Mouse (Mus musculus): Measurements from ENCODE around the gene Adh5.

Adh5 gene

DNA sequence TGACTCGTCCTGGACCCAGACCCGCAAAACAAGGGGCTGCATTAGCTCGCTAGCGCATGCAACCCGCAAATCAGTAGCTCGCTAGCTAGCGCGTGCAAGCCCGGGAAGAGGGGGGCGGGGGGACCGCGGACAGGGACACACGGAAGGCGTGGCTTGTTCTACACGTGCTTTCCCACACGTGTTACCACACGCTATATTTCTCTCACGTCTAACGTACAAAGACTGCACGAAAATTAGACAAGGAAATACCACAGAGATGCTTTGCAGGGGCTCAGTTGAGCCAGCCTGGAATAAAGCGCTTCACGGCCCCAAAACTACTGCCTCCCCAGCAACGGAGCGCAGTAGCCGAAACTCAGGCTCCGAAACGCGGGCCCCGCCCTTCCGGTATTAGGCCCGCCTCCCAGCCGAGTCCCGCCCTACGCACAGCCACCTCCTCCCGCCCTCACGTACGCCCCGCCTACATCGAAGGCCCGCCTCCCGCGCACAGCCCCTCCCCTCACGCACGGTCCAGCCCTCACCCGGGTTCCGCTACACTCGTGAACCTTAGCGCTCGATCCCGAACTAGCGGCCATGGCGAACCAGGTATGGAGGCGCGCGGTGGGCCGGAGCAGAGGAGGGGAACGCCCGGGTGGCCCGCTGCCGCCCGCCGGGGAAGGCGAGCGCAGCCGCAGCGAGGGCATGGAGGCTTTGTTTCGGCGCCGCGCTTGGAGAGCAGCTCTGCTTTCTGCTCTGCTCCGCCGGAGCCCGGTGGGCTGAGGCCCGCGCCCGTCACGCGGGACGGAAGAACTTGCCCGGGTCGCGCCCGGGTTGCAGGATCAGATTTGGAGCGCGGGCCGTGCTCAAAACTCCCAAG, at the start of gene Adh5:
Adh5 (plus strand) TSS at position 482 of the 853 bp plus-strand sequence.
- peak; percentile 93 for DNase-seq

DNA sequence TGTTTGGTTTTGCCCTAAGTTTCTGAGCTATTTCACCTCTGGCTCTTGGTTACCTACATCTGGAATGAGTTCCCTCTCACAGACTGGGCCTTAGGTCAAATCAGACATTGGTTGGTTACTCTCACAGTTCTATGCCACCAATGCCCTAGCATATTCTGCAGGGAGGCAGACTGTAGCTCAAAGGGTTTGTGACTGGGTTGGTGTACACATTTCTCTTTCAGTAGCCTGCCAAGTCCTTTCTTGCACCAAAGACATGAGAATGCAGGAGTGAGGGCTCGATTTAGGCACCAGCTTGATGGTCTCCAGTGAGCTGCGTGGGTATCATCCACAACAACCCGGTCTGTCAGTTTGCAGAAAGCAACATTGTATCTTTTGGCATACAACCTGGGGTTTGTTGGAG, 38.0 kb upstream of the Adh5 start:
- no peak for DNase-seq

DNA sequence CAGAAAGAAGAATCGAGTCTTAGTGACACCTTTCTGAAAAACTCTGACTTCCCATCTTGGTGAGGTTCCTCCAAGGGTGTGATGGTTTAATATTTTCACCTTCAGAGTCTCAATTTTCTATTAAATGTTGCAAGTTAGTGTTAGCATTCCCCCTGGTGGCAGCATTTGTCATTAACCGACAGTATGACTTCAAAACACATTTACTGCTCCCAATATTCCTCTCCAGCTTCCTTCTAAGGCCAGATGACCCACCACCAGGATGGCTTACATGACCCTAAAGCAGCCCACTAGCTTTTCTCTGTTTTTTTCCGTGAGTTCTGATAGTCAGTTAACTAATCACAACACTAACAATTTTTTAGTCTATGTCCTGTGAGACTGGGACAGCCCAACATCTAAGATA, 37.6 kb upstream of the Adh5 start:
- peak; percentile 28 for DNase-seq

GRCm38 (mm10) chr3:138405840-138406239, 37.1 kb upstream of the Adh5 start:
- DNase-seq = no peak

DNA sequence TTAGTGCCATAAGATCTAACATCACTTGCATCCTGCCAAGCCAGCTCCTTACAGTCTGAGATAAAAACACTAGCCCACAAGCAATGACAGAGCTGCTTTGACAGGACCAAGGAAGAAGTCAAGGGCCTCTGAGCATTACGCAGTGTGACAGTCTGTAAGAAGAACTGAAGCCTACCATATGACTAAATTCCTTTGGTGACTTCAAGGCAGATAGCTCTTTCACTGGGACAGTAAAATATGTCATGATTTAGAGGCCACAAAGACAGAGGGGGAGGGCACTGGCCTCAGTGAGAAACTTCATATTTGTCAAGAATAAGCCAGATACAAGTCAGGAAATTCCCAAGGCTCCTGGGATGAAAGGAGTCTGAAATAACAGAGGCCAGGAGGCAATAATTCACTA, 35.0 kb upstream of the Adh5 start:
- no peak for DNase-seq

DNA sequence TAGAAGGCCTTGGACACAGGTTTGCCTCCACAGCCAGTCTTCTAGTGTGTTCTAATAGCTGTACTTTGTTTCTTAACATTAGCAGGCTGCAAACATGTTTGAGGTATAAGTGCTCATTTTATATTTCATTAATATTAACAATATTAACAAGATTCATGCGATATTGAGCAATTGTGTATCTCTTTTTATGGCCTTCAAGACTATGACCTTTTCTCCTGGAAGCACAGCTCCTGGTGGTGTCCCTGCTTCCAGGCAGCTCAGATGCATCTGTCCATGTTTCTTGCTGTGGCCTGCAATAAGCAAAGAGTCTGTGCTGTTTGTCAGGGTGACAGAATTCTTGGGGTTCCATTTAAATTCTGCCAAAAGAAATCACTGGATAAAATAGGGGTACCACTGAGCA, 33.3 kb upstream of the Adh5 start:
- DNase-seq = no peak

DNA sequence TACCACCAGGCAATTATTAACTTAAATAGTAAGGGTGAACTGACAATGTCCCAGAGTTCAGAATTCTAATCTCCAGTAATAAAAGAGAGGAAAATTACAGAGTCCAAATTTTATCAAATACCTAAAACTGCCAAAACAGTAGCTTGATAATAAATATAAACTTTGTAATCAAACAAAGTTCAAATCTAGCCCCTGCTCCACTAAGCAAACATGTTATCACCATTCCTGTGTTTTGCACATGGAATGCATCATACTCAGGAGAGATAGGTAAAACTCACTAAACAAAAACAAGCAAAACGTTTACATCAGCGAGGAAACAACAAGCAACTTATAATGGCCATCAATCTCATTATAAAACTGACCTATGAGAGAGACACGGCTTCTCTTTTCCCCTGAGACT, 32.7 kb upstream of the Adh5 start:
- no peak for DNase-seq

DNA sequence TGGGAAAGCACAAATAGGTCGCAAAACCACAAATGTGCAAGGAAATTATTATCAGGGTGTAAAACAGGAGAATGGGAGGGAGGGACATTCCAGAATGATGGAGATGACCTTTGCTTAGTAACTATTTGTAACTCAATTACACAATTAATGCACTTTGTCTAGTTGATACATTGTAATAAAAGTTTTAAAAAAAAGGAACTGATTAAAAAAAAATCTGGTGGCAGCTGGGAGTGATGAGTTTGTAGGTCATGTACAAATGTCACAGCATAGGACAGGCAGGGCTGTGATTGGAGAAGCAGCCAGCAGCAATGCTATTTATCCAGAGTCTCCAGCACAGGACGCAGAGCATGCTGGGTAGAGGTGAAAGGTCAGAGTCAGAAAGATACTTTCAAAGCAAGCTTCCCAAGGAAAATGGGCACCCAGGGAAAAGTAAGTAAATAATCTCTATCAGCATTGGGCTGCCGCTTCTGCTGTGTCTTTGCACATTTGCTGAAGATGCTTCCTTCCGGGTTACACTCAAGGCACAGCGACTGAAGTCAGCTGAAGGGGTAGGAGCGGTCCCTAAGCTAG, 27.7 kb upstream of the Adh5 start, which contains the start of gene Adh4:
Adh4 (plus strand) TSS at position 346 of the 570 bp plus-strand sequence.
- DNase-seq = no peak

GRCm38 (mm10) chr3:138419369-138419768, 23.5 kb upstream of the Adh5 start:
- no peak for DNase-seq

DNA sequence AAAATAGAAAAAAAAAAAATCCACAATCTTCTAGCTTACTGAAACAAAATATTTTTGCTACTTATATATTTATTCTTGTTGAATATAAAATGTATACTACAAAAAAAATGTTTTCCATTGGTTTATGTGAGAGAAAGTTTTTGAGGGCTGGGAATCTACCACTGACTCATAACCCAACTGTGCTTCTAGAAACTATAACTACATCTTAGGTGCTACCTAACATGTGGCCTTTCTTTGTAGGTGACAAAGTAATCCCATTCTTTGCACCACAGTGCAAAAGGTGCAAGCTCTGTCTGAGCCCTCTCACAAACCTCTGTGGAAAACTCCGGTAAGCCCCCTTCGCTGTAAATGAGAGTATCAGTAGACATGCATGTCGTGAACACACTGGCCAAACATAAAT, 22.5 kb upstream of the Adh5 start:
- DNase-seq = no peak

- DNase-seq = no peak
These were observed 19.2 kb upstream of the Adh5 start for GRCm38 (mm10) chr3:138423664-138424063.

DNA sequence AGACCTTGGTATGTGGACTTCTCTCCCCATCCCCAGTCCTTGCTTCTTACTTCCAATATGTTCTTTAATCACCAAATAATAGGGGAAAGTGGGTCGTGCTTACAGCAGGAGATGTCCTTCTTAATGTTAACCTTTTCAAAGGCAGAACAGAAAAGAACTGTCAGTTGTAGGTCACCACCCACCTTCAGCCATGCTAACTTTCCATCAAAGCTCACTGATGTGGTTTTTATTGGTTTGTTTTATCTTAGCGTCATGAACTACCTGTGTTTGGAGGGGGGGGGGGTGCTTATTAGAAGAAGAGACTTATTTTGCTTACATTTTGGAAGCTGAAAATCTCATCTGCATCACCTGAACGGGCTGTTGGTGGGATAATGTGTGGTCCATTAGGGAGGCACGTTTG, 18.6 kb upstream of the Adh5 start:
- DNase-seq = no peak

DNA sequence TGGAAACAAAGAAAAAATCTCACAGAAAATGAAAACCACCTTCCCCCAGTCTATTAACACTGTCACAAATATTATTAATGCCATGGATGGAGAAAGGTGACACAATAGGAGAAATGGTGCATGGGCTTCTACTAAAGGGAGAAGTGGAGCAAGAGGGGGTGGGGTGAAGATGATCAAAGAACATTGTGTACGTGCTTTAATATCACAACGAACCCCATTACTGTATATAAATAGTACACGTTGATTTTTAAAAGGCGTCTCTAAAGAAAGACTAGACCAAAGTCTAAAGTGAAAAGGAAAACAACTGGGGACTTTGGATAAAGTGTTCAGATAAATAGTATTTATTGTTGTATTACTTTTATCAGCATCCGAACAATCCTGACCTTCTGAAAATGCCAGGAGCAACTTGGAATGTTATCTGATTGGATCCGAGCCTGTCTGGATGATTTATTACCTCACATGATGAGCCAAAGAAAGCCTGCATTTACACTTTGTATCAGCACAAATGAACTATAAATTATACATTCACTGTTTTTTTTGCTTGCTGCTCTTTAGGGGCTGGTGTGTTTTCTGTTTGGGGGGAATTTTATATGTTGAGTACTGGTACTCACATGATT, 12.4 kb upstream of the Adh5 start:
- no peak for DNase-seq

- no peak for DNase-seq
These were observed 11.1 kb upstream of the Adh5 start for GRCm38 (mm10) chr3:138431835-138432234.

DNA sequence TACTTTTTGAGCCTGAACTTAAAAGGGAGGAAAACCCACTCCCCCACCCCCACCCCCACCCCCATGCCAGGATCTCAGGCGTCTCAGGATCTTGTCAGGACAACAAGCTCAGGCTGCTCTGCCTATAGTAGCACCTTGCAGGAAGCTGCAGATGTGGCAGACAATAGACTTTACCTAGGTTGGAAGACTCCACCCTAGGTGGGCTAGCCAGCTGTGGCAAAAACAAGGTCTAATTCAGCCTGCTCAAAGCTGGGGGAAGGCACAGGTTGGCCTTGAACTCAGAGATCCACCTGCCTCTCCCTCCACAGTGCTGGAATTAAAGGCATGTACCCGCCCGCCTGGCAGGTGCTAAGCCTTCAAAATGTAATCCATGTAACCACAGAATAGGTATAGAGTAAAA, 4.2 kb upstream of the Adh5 start:
- DNase-seq = no peak

DNA sequence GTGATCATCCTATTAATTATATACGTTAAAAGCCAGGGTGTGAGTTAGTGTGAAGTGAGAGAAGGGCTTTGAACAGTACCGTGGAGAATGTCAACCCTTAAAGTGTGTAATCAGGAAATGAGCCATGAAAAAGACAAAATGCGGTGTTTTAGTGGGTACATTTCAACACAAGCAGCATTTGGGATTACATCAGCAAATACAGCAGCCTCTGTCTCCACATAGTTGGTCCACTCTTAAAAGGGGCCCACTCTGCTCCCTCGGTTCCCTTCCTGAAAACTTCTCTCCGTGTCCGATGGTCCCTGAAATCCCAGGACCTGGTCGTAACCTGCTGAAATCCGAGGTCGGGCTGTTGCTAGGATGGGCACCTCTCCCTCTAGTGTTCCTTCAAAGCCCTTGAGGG, 690 bp upstream of the Adh5 start:
- no peak for DNase-seq

DNA sequence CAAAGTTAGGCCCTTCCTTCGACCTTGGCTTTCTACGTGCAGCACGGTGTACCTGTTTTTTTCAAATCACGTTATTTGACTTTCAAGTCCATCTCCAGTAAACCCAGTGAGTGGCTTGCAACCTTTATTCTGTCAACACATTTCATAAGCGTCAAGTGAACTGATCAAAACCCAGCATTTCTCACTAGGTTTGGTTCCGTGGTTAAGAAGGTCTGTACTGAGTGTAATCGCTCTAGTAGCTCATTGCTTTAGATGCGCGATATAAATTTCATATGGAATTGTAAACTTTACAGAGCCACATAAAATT, 525 bp downstream of the Adh5 start:
- no peak for DNase-seq

DNA sequence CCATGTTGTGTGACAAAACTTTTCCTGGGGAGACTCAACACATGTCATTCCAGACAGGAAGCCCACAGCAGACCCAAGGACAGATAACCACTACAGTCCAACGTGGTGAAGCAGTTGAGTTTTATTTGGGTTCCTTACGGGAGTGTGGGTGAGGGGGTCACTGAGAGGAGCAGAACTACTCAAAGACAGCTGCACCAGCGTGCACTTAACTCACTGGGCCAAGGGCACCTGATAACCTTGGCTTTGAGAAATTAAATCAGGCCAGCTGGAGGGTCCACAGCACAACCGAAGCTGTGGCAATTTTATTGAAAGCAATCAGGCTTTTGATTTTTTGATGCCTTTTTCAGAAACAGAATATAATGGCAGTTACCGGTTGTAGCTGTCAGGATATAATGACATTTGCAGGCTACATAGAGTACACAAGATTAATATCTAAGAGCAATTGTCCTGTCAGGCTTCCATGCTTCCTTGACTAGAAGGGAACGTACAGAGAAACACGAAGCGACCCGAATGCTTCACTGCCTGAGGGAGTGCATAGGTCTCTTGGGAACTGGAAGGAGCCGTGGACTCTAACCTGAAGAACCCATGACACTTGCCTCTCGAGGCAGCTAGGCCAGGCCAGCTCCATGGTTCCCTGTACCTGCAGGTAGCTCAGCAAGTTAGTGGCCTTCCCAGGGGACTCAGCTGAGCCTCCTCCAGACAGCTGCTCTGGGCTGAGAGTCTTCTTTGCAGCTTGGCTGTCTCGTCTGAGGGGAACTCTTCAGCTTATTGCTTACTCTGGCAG, 5.4 kb downstream of the Adh5 start:
- DNase-seq = no peak

- no peak for DNase-seq
These were observed 9.3 kb downstream of the Adh5 start for GRCm38 (mm10) chr3:138452169-138452568.

DNA sequence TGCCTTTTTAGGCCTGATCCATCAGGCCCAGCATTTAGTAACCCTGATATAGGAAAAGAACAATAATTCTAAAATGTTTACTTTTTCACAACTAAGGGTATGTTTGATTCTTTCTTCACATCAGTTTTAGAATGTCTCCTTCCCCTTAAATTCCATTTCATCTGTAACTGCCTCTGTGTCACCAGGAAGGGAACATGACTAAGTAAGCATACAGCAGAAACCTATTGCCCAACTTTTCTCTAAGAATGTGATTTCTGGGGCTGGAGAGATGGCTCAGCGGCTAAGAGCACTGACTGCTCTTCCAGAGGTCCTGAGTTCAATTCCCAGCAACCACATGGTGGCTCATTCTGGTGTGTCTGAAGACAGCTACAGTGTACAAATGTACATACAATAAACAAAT, 11.3 kb downstream of the Adh5 start:
- no peak for DNase-seq

DNA sequence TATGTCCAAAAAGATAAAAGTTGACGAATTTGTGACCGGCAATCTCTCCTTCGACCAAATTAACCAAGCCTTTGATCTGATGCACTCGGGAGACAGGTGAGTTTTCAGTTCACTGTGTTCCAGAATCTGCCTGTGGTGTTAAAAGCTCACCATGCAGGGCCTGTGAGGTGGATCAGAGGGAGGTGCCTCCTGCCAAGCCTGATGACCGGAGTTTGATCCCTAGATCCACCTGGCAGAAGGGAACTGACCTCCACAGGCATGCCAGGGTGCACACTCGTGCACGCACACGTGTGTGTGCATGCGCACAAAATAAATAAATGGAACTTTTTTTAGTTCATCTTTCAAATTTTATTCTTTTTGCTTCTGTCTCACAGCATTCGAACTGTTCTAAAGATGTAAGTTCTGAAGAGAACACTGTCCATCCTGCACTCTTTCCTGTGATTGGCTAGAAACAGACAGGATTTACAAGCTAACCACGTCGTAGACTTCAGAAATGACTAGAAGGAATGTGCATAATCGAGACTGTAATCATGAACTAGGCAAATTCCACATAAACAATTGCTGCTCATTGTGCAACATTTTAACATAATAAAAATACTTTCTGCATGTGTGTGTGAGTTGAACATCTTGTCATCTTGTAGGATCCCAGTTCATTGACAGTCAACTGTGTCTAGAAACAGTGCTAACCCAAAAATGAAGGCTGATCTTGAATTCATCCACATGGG, 12.0 kb downstream of the Adh5 start:
- no peak for DNase-seq

DNA sequence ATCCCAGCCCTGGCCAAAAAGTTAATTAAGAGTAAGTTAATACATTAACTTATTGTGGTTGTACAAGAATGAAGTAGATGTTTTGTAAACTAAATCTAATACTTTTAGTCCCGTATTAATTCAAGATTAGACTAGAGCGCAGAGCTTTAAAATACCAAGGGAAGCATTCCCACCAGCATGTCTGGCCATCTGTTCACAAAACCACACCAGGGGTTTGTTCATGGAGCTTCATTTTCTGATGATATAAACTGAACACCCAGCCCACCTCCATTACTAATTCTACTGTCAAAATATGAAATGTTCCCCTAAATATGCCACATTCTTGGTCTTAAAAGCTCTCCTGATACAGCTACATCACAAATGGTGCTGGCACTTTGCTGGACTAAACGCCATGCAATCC, 15.5 kb downstream of the Adh5 start:
- no peak for DNase-seq

DNA sequence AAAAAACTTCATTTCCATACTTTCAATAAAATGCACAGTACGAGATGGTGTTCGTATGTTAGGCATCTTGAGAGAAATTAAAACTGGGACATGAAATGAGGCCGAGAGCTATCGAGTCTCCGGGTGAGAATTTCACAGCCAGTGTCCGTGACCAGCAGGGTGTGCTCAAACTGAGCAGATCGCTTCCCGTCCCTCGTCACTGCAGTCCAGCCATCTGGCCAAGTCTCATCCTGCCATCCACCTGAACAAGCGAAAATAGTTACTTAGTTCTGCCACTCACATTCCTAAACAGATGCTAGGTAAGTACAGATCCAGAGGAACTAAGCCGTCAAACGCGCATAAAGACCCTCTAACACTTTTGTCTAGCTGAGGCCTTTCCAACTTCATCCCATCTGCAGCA, 17.4 kb downstream of the Adh5 start:
- peak; percentile 52 for DNase-seq
